Mouse (Mus musculus): ENCODE results near the gene Eno1. TPM values are rescaled to one million over a fixed set of nuclear protein-coding genes. Genes with fewer than 3 reads are reported as not detected.
A peak's percentile ranks its signal among the peaks of the same experiment; 100 is the strongest.
"Not testable (repeated sequence)": the region's sequence is repeated elsewhere in the genome, so short reads cannot be mapped to it uniquely, and the experiment has no call there.

The Eno1 gene
- polyA plus RNA-seq, 1 experiment from 2014 or later, result 1,728 TPM

GRCm38 (mm10) chr4:150281018-150281761 is 44.7 kb downstream of the Eno1 start, which contains the start of gene Rere:
Gene Rere (plus strand): TSS chr4:150281646.
- Histone ChIP-seq H3K27me3 (ENCODE audit: control insufficient read depth, insufficient read depth, low read length) (no peaks in the 10 kb centered on the region), H3K27ac (ENCODE audit: low read depth, low read length) (peak within 1 kb of the TSS; percentile 99), H3K4me1 (ENCODE audit: control insufficient read depth, insufficient read depth, low read length) (peaks cover 21% of the 10 kb centered on the region), H3K9me3 (ENCODE audit: control insufficient read depth, low read length) (no peaks in the 10 kb centered on the region), H3K9ac (ENCODE audit: low read depth, low read length) (peak within 1 kb of the TSS; percentile 97), H3K4me3 (ENCODE audit: low read length) (peak within 1 kb of the TSS; percentile 90), H3K36me3 (ENCODE audit: control insufficient read depth, insufficient read depth, low read length) (no peaks in the 10 kb centered on the region), H3K4me2 (replicated peaks; ENCODE audit: low read depth, low read length) (peak within 1 kb of the TSS; percentile 60)
- peak; percentile 97 for ATAC-seq (ENCODE audit: low FRiP score, low TSS enrichment)
- WGBS, result under 1% methylated on average over 47 of the region's 60 CpGs

GRCm38 (mm10) chr4:150281891-150282630 is 45.5 kb downstream of the Eno1 start:
- Histone ChIP-seq H3K4me1 (ENCODE audit: control insufficient read depth, insufficient read depth, low read length) (peaks cover 23% of the 10 kb centered on the region), H3K27me3 (ENCODE audit: control insufficient read depth, insufficient read depth, low read length) (no peaks in the 10 kb centered on the region), H3K4me3 (ENCODE audit: low read length) (peak overlapping the region; percentile 90), H3K4me2 (replicated peaks; ENCODE audit: low read depth, low read length) (peak overlapping the region; percentile 60), H3K9me3 (ENCODE audit: control insufficient read depth, low read length) (no peaks in the 10 kb centered on the region), H3K36me3 (ENCODE audit: control insufficient read depth, insufficient read depth, low read length) (no peaks in the 10 kb centered on the region), H3K27ac (ENCODE audit: low read depth, low read length) (peak overlapping the region; percentile 99), H3K9ac (ENCODE audit: low read depth, low read length) (peak overlapping the region; percentile 97)
- ATAC-seq (ENCODE audit: low FRiP score, low TSS enrichment), result peak; percentile 16; the same call in 1 of the 2 replicates
- WGBS, result 1% methylated on average over 46 of the region's 50 CpGs

GRCm38 (mm10) chr4:150282631-150283334 is 46.3 kb downstream of the Eno1 start:
- H3K4me2 ChIP-seq (replicated peaks; ENCODE audit: low read depth, low read length), result peak overlapping the region; percentile 60
- WGBS, result 7% methylated on average over 5 of the region's 5 CpGs
- H3K27ac ChIP-seq (ENCODE audit: low read depth, low read length), result no peak overlapping the region; the same call in 1 of the 2 replicates
- no peak for ATAC-seq (ENCODE audit: low FRiP score, low TSS enrichment)
- H3K9ac ChIP-seq (ENCODE audit: low read depth, low read length), result peak overlapping the region; percentile 97
- no peaks in the 10 kb centered on the region for H3K36me3 ChIP-seq (ENCODE audit: control insufficient read depth, insufficient read depth, low read length)
- peak overlapping the region; percentile 90 for H3K4me3 ChIP-seq (ENCODE audit: low read length)
- H3K9me3 ChIP-seq (ENCODE audit: control insufficient read depth, low read length), result no peaks in the 10 kb centered on the region
- peaks cover 23% of the 10 kb centered on the region for H3K4me1 ChIP-seq (ENCODE audit: control insufficient read depth, insufficient read depth, low read length)
- H3K27me3 ChIP-seq (ENCODE audit: control insufficient read depth, insufficient read depth, low read length), result no peaks in the 10 kb centered on the region

- Histone ChIP-seq H3K9ac (ENCODE audit: low read depth, low read length) (peak overlapping the region; percentile 97; the same call in 1 of the 2 replicates), H3K27ac (ENCODE audit: low read depth, low read length) (peak overlapping the region; percentile 48; the same call in 1 of the 2 replicates), H3K4me1 (ENCODE audit: control insufficient read depth, insufficient read depth, low read length) (peaks cover 25% of the 10 kb centered on the region), H3K4me2 (replicated peaks; ENCODE audit: low read depth, low read length) (peak overlapping the region; percentile 60), H3K36me3 (ENCODE audit: control insufficient read depth, insufficient read depth, low read length) (no peaks in the 10 kb centered on the region), H3K4me3 (ENCODE audit: low read length) (peak overlapping the region; percentile 90), H3K9me3 (ENCODE audit: control insufficient read depth, low read length) (no peaks in the 10 kb centered on the region), H3K27me3 (ENCODE audit: control insufficient read depth, insufficient read depth, low read length) (no peaks in the 10 kb centered on the region)
- ATAC-seq (ENCODE audit: low FRiP score, low TSS enrichment), result no peak
- WGBS, result 15% methylated on average over 2 of the region's 2 CpGs
Measured at GRCm38 (mm10) chr4:150283335-150283638, 46.8 kb downstream of the Eno1 start.

- no peak overlapping the region for H3K27ac ChIP-seq (ENCODE audit: low read depth, low read length)
- H3K27me3 ChIP-seq (ENCODE audit: control insufficient read depth, insufficient read depth, low read length), result no peaks in the 10 kb centered on the region
- H3K4me2 ChIP-seq (replicated peaks; ENCODE audit: low read depth, low read length), result peak overlapping the region; percentile 60
- peak overlapping the region; percentile 90 for H3K4me3 ChIP-seq (ENCODE audit: low read length)
- H3K36me3 ChIP-seq (ENCODE audit: control insufficient read depth, insufficient read depth, low read length), result no peaks in the 10 kb centered on the region
- H3K9ac ChIP-seq (ENCODE audit: low read depth, low read length), result no peak overlapping the region; the same call in 1 of the 2 replicates
- no peaks in the 10 kb centered on the region for H3K9me3 ChIP-seq (ENCODE audit: control insufficient read depth, low read length)
- peaks cover 31% of the 10 kb centered on the region for H3K4me1 ChIP-seq (ENCODE audit: control insufficient read depth, insufficient read depth, low read length)
- no peak for ATAC-seq (ENCODE audit: low FRiP score, low TSS enrichment)
- 5% methylated on average over 6 of the region's 6 CpGs for WGBS
Measured at GRCm38 (mm10) chr4:150283993-150284392, 47.5 kb downstream of the Eno1 start.

- Histone ChIP-seq H3K4me1 (ENCODE audit: control insufficient read depth, insufficient read depth, low read length) (peaks cover 42% of the 10 kb centered on the region), H3K36me3 (ENCODE audit: control insufficient read depth, insufficient read depth, low read length) (peaks cover 9% of the 10 kb centered on the region; the same call in 1 of the 2 replicates), H3K4me3 (ENCODE audit: low read length) (no peak overlapping the region), H3K9ac (ENCODE audit: low read depth, low read length) (no peak overlapping the region), H3K9me3 (ENCODE audit: control insufficient read depth, low read length) (no peaks in the 10 kb centered on the region; the same call in 1 of the 2 replicates), H3K27ac (ENCODE audit: low read depth, low read length) (no peak overlapping the region), H3K27me3 (ENCODE audit: control insufficient read depth, insufficient read depth, low read length) (no peaks in the 10 kb centered on the region), H3K4me2 (replicated peaks; ENCODE audit: low read depth, low read length) (no peak overlapping the region)
- ATAC-seq (ENCODE audit: low FRiP score, low TSS enrichment), result no peak
- WGBS, result 79% methylated on average over 8 of the region's 8 CpGs
Measured at GRCm38 (mm10) chr4:150286980-150287379, 50.5 kb downstream of the Eno1 start.

GRCm38 (mm10) chr4:150287463-150287862 is 50.9 kb downstream of the Eno1 start:
- H3K9ac ChIP-seq (ENCODE audit: low read depth, low read length); H3K9me3 ChIP-seq (ENCODE audit: control insufficient read depth, low read length); H3K27me3 ChIP-seq (ENCODE audit: control insufficient read depth, insufficient read depth, low read length); H3K27ac ChIP-seq (ENCODE audit: low read depth, low read length); H3K4me2 ChIP-seq (replicated peaks; ENCODE audit: low read depth, low read length); H3K36me3 ChIP-seq (ENCODE audit: control insufficient read depth, insufficient read depth, low read length); H3K4me3 ChIP-seq (ENCODE audit: low read length); ATAC-seq (ENCODE audit: low FRiP score, low TSS enrichment): not testable (repeated sequence)
- WGBS, result 58% methylated on average over 1 of the region's 1 CpGs
- H3K4me1 ChIP-seq (ENCODE audit: control insufficient read depth, insufficient read depth, low read length), result peaks cover 42% of the 10 kb centered on the region

- Histone ChIP-seq H3K27ac (ENCODE audit: low read depth, low read length) (no peak overlapping the region), H3K9ac (ENCODE audit: low read depth, low read length) (no peak overlapping the region), H3K4me3 (ENCODE audit: low read length) (no peak overlapping the region), H3K9me3 (ENCODE audit: control insufficient read depth, low read length) (no peaks in the 10 kb centered on the region; the same call in 1 of the 2 replicates), H3K4me1 (ENCODE audit: control insufficient read depth, insufficient read depth, low read length) (peaks cover 19% of the 10 kb centered on the region), H3K27me3 (ENCODE audit: control insufficient read depth, insufficient read depth, low read length) (no peaks in the 10 kb centered on the region), H3K36me3 (ENCODE audit: control insufficient read depth, insufficient read depth, low read length) (peaks cover 9% of the 10 kb centered on the region; the same call in 1 of the 2 replicates), H3K4me2 (replicated peaks; ENCODE audit: low read depth, low read length) (no peak overlapping the region)
- ATAC-seq (ENCODE audit: low FRiP score, low TSS enrichment), result no peak
- WGBS, result 94% methylated on average over 3 of the region's 3 CpGs
Measured at GRCm38 (mm10) chr4:150291900-150292299, 55.4 kb downstream of the Eno1 start.

Measured in kidney, embryonic 14.5 days (tissue).